Mouse (Mus musculus) fat pad, adult 2 months (tissue): ENCODE measurements around the gene Gm20388.

Source experiments
- DNase-seq: peaks from one replicate; pipeline ENCODE4 v3.0.0-alpha.2; 2011; ENCODE audit warnings: low read depth, low spot score; ENCODE audit errors: extremely low read depth

Gm20388 gene

GRCm38 (mm10) chr8:124198230-124198629, 4287.6 kb downstream of the Gm20388 start:
- no peak for DNase-seq

DNA sequence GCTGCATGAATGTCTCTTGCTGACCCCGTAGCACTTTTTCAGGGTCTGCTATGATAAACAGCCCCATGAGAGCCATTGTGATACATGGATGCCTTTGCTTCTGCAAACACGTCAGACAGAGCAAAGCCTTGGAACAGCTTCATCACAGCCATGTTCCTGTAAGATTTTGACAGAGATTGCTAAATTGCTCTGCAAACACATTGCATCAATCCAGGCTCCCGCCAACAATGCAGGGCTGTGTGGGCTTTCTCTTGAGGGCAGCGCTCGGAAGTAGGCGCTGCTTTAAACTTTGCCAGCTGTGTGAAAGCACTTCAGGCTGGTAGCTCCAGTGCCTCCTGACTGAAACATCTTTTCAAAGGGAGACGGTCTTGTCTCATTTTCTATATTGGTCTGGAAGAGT, 4289.8 kb downstream of the Gm20388 start:
- DNase-seq: peak; percentile 87

DNA sequence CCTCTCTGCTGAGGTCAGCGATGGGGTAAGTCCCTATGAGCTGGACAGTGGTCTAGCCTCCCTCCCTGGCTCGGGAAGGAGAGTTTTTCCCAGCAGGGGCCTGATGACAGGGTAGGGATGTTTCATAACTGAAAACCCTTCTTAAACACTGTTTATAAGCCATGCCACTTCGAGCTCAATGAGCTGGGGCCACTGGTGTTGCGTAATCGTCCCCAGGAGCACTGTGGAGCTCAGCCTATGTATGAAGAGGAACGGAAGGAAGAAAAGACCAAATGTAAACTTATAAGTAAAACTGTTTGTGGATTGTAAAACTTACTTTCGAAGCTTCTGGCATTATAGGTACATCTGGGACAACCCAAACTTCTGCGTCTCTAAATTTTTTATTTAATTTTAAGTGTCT, 4291.1 kb downstream of the Gm20388 start:
- no peak for DNase-seq

GRCm38 (mm10) chr8:124202895-124203294, 4292.3 kb downstream of the Gm20388 start:
- no peak for DNase-seq

DNA sequence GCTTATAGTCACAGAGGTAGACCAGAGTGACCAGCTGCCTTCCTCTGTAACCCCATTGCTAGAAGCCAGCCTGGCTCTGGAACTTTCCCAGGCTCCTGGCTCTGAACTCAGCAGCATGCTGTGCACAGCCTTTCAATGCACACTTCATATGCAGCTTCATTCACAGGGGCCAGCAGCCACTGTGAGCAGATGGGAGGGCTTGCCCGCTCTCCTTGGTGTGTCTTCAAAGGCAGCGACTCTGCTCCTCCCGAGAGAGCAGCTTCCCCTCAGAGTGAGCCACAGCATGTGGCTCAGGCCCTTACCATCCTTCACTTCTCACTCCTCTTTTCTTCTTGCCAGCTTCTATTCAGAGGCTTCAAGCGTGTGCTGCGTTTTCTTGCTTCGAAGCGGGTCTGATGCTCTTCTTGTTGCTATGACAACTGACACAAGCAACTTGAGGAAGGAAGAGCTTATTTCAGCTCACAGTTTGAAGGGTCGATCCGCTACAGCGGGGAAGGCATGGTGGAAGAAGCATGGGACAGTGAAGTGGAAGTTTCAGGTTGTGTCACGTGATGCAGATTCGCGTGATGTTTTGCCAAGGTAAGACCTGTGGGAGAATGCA, 4293.5 kb downstream of the Gm20388 start:
- DNase-seq: no peak

GRCm38 (mm10) chr8:124212148-124212547, 4301.5 kb downstream of the Gm20388 start:
- no peak for DNase-seq

- DNase-seq: no peak
Measured at GRCm38 (mm10) chr8:124216951-124217350, 4306.3 kb downstream of the Gm20388 start.

- DNase-seq: no peak
Measured at GRCm38 (mm10) chr8:124229883-124230282, 4319.2 kb downstream of the Gm20388 start.

DNA sequence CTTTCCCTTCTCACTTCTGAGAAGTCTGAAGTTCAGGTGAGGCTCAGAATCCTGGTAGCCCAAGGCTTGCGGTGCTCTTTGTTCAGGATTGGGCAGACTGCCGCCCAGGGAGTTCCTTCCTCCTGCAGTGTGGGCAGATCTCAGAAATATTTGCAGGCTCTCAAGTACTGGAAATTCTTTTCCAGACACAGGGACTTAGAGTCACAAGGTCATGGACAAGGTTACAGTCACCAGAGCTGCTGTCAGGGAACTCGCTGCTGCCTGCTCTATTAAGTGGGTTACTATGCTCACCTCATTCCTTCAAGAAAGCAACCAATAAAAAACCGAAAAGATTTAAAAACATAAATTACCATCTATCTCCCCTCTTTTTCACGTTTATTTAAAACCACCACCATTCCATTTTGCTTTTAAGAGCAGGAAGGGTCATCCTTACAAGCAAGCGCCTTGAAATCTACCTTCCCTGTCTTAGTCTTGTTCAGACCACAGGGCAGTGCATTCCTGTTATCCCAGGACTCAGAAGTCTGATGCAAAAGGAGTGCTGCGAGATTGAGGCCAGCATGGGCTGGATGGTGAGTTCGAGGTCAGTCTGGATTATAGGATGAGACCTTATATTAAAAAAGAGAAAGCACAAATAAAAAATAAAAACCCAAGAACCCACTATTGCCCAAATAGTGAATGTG, 4320.0 kb downstream of the Gm20388 start:
- DNase-seq: no peak

DNA sequence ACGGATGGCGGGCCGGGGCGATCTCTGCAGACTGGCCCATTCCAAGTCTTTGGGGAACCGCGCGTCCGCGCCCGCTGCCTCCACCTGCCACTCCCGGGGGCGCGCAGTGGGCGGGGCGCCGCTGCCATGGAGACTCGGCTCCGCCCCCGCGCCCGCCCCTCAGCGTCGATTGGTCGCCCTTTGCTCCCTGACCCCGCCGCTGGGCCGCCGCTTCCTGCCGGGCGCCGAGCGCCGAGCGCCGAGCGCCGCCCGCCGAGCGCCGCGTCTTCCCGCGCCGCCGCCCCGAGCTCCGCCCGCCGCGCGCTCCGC, 4320.5 kb downstream of the Gm20388 start, which contains the start of gene Galnt2:
Gene Galnt2 (plus strand): TSS at position 216 of the 309 bp plus-strand sequence.
- no peak for DNase-seq

- no peak for DNase-seq
Measured at GRCm38 (mm10) chr8:124231485-124232279, 4321.0 kb downstream of the Gm20388 start.

DNA sequence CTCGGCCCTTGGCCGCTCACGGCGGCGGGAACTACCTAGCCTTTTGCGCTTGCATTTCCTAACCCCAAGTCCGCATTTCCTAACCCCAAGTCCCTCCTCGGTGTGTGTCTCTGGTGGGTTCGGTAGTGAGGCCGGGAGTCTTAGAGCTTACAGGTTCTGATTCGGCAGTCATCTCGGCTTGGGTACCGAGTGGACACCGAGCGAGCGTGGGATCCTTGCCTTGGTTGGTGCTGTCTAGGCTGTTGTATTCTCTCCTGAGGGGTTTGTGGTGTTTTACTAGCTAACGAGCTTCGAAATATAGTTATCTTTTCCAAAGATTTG, 4321.6 kb downstream of the Gm20388 start:
- no peak for DNase-seq

DNA sequence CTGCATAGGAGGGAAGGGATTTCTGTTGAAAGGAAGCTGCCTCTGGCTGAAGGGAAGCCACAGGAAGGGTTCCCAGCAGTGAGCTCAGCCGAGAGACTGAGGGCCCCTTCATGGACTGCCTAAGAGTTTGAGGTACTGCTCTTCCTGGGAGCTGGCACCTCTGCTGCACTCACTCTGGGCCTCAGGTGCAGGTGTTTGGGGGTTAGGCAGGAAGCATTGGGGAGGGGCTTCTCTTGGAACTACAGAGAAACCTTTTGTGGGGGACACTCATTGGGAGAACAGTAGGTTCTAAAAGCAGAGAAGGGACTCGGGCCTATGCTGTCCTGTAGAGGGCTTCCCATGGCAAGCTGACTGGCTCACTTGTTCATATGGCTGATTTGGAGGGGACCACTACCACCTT, 4323.9 kb downstream of the Gm20388 start:
- no peak for DNase-seq

DNA sequence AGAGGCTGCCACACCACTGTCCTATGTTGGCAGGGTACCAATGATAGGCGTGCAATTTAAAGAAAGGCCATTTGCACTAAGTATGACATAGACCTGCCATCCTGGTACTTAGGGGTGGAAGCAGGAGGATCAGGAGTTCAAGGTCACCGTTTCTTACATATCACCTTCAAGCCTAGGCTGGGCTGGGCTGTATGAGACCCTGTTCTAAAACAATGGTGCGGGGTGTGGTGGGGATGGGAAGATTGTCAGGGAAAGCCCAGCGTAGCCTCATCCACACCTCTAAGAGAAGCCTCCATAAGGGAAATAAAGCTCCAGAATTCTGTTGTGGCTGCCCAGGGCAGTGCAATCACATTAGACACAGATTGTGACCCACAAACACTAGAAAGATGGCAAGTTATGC, 4324.9 kb downstream of the Gm20388 start:
- DNase-seq: no peak

DNA sequence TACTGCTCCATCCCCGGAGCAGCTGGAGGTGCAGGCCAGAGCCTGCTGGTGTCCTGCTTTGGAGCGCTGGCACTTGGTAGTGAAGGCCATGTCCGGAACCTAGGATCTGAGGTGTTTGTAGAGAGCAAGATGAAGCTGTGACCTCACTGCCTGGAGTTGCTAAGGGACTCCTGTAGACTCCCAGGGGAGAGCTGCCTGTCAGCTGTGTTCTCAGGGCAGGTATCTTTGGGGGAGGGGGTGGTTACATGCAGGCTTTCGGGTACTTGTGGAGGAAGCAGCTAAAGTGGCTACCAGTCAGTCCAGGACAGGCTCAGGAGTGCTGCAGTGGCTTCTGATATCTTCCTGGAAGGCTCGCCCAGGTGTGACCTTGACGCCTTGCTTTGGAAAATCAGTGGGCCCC, 4328.7 kb downstream of the Gm20388 start:
- no peak for DNase-seq

GRCm38 (mm10) chr8:124240932-124241331, 4330.3 kb downstream of the Gm20388 start:
- no peak for DNase-seq

DNA sequence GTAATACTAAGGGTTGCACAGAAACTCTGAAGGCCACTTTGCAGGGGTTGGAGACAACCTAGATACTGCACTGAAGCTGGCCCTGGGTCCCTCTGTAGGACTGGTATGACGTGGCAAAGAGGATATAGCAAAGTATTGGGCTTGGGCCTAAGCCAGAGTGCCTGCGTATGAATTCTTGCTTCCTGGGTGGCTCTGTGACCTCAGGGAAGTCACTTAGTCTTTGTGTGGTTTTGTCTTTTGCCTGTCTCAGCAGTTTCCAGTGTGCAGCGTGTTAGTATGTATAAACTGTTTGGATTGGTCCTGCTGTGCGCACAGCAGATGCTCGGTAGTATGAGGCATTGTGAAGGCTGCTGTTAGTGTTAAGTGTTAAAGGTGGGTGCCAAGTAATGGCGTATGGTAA, 4331.6 kb downstream of the Gm20388 start:
- DNase-seq: no peak

- no peak for DNase-seq
Measured at GRCm38 (mm10) chr8:124242913-124243312, 4332.3 kb downstream of the Gm20388 start.

DNA sequence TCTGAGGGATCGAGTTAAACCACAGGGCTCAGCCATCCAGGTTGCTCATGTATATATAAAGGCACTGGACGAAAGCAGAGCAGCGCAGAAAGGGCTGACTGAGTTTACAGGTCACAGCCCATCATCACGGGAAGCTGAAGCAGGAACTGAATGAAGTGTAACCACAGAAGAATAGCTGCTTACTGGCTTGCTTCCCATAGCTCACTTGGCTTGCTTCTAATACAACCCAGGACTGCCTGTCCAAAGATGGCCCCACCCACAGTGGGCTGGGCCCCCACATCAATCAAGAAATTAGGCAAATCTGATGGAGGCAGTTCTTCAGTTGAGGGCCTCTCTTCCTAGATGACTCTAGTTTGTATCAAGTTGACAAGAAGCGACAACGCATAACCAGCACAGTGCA, 4336.9 kb downstream of the Gm20388 start:
- DNase-seq: no peak

DNA sequence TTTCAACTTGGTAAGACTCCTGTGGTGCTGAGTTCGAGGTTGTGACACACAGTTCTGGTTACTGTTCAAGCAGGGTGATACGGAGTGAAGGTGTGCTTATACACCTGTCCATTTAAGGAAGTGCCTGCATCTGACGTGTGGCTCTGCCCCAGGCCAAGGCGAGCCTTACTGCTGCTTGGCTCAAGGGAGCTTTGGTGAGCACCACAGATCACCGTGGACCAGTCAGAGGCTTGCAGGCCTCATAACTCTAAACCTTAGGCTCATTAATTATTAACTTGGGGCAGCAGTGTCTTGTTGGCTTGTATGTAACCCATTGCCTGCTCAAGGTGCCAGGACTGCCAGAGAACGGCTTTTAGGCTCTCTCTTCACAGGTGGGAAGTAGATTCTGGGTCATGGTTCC, 4338.0 kb downstream of the Gm20388 start:
- DNase-seq: no peak

GRCm38 (mm10) chr8:124250255-124250654, 4339.6 kb downstream of the Gm20388 start:
- no peak for DNase-seq

- DNase-seq: no peak
Measured at GRCm38 (mm10) chr8:124250785-124251184, 4340.1 kb downstream of the Gm20388 start.
